Mouse (Mus musculus) lung, postnatal 25 days (tissue): ENCODE measurements around the gene Gm10972.
"Not testable (repeated sequence)": the region's sequence is repeated elsewhere in the genome, so short reads cannot be mapped to it uniquely, and the experiment has no call there.

Source experiments
- DNase-seq: peaks from one replicate; pipeline ENCODE4 v3.0.0; 2022; ENCODE audit warnings: low spot score

Gene Gm10972

DNA sequence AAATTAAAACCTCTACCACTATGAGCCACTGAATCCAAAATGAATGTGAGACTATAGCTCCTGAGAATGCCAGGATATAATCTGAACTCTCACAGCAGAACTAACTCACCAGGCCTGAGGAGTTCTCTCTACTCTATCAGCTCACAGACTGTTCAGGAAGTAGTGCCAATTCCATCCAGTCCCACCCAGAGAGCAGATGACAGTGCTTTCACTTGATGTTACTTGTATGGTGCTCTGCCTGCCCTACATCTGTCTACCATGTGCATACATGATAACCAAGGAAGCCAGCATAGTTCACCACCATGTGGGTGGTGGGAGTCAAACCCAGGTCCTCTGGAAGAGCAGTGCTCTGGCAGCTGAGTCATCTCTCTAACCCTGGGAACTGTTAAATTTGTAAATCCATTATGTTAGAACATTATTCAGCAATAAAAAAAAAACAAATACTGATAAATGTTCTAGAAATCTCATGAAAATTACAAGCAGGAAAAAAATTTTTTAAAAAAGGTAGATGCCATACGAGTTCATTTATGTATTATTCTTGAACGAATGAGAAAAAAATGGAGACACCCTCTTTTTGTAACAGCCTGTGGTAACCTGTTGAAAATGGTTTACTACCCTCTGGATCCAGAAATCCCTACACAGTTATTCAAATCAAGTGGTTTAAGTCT, at the start of gene Gm10972:
Gene Gm10972, plus strand, starts transcription at position 618 of the 668 bp plus-strand sequence.
- DNase-seq: not testable (repeated sequence)

DNA sequence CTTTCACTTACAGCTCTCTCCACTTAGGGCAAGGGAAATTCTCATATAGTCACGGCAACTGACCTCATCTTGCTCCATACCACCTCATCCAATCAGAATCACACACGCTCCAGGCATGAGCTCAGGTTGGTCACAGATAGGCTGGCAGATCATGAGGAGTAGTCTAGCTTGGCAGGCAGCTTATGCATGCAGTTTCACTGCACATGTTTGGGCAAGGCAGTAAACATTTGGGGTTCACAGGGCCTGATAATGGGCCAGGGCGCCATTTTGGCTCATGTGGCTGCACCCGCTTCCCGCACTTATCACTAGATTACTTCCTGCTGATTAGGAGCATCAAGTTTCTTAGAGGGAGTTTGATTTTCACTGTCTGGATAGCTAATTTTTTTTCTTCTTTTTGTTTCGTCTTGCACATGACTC, 47.0 kb upstream of the Gm10972 start:
- no peak for DNase-seq

DNA sequence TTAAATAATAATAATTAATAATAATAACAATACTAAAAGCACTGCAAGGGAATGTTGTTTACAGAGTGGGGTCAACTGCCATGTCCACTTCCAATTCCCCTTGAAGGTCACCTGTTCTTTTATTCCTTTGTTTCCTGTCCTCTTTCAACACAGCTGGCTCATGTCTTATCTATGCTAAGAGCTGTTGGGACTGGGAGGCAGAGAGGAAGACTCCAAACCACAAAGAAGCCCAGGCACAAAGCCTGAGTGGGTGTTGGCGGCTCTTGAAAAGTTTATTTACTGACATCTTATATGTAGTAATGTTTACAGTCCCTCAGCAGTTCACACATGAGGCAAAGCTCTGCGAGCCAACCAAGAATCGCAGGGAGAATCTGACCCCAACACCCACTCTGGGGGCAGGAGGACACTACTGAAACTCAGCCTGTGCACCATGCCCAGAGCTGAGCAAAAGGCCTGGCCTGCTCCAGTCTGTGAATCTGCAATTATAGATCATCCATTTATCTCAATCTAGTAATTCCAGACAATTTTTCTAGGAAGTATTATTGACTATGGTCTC, 45.6 kb upstream of the Gm10972 start:
- DNase-seq: no peak

DNA sequence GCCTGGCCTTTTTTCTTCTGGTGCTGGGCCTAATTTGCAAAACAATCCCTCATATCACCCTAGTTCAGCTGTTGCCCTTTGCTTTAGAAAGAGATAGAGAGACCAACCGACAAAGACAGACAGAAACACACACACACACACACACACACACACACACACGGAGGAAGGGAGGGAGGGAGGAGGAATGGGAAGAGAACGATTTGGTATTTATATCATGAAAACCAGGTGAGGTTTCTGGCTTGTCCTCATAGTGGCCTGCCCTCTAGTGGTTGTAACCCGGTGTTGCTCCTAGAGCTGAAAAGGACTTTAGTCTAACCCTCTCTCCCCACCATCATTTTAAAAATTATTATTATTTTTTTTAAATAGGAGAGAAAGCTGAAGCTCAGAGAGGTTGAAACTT, 41.0 kb upstream of the Gm10972 start:
- DNase-seq: peak; percentile 57

DNA sequence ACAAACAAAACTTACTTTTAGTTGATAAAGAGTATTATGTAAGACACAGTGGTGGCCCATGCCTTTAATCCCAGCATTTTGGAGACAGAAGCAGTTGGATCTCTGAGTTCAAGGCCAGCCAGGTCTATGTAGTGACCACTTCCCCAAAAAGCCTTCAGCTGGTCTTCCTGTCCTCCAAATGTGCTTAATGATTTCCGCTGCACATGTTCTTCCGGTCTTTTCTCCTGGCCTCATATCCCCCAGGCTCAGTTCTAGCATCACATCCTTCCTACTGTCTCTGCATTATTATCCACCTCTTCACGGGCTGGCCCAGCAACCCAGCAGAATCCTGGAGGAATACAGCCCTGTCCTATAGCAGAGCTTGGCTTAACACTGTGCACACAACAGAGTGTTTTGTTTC, 33.3 kb upstream of the Gm10972 start:
- DNase-seq: no peak

DNA sequence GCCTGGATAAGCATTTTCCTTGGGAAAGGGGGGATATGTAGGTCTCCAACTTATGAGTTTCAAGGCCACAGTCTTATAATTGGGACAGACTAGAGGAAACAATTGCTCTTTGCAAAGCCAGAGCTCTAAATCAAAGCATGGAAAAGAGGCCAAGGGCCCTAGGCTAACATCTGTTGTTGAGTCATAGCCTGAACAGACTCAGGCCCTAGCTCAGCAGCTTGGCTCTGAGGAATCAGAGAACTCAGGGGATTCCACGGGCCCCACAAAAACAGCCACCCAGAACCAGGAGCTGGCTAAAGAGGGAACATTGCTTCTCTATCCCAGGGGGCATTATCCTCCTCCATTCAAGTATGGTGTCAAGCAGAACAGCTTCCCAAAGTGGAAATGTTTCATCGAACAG, 32.3 kb upstream of the Gm10972 start:
- DNase-seq: no peak

DNA sequence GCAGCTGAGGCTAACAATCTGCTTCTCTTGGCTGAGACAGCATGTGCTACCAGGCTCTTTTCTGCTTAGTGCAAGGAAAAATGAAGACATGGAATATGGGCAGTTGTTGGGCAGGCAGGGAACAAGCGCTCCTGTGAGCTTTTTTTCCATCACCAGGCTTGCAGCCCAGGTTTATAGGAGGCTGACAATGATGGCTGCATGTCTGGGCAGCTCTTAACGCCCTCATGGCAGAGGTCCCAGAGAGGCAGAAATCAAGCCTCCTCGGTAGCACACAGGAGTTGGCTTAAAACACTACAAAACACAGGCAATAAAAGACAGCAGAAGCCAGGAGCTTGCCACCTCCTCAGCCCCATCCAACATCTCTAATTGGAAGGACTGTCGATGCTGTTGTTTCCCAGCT, 31.6 kb upstream of the Gm10972 start:
- DNase-seq: no peak

DNA sequence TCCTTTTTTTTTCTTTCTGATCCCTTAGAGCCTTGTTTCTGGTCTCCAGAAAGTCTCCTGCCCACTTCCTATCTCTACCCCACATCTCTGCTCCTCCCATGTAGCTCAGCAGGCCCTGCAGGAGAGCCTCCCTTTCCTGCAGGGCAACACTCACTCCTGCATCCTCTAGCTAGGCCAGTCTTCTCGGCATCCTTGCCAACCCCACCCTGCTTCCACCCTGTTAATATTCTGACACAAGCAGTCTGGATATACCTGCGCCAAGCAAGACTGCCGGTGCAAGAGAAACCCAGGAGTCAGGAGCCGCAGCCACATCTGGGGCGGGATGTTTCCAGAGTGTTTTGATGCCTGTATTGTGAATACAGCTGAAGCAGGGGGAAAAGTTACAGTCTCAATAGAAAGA, 31.1 kb upstream of the Gm10972 start:
- DNase-seq: no peak

DNA sequence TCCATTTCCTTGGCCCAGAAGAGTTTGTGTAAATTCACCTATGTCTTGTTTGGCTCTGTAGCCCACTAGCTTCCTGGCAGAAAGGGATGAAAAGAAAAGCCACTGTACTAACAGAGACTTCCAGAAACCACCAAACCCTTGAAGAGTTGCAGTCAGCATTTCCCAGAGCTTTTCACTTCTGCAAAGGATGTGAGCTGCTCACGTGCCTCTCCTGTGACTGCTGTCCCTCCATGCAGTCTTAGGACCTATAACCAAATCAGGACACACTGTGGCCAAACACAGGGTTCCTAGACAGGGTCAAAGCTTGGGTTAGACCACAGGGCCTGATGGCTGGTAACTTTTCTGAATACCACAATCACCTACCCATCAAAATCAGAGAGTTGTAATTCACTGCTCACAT, 30.6 kb upstream of the Gm10972 start:
- no peak for DNase-seq

DNA sequence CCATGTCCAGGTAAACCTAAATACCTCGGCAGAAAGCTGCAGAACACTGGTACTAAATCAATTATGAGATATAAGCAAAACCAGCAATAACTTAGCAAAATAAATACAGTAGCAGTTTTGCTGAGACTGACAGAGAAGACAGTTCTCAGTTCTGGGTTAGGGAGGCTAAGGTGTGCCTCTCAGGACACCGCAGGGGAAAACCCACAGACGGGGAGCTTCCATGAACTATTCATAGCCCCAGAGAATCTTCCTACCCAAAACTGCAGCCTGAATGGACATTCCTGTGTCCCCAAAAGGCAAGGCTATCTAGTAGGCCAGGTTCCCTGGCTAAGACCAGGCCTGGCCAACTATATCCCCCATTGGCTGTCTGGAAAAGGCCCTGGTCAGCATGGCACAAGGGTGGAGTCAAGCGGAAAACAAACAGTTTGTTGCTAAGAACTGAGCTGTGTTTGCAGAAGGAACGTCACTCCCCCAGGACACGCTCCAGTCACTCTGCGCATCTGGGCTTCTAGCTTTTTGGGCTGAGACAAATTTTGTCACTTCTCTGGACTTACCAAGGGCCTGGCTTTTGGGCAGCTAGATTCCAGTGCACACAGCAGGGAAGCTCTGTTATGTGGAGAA, 29.5 kb upstream of the Gm10972 start:
- DNase-seq: peak; percentile 51

DNA sequence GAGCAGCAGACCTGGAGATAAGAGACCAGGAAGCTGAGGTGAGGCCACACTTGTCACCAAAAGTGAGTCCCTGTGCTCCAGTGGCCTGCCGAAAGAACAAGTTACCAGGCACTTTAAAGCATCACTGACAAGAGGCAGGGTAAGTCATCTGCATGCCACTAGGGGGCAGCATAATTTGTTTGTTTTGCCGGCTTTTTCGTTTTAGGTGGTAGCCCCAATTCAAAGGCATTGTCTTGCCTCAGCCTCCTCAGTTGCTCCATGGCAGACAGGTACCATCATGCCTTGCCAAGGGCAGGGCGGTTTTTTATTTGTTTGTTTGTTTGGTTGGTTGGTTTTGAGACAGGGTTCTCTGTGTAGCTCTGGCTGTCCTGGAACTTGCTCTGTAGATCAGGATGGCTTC, 26.2 kb upstream of the Gm10972 start:
- peak; percentile 50 for DNase-seq

DNA sequence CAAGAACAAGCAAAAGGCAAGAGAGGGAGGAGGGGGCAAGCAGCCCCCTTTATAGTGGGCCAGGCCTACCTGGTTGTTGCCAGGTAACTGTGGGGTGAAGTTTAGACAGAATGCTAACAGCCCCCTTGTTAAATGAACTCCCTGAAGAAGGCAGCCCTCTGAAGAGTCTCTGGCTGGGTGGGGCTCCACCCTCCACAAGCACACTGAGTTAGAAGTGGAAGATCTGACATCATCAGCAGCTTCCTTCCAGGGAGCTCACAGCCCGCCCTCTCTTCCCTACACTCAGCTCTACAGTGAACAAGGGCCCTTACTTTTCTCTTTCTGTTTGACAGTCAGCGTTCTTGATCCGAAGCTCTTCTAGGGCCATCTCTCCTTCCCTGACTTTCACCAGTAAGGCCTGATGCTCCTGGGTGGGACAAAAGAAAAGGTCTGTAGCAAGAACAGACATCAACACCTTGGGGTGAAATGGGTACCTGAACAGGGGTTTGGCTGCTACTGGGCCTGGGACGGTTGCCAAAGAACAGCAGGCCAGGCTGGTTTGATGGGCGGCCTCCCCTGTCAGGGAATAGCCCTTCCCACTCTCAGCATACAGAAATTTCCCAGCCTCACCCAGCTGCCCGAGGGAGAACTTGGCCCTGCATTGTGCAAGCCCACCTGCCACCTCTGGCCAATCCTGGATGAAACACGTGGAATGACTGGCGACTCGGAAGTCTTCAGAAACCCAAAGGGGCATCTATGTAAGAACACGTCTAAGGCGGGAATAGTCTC, 21.0 kb upstream of the Gm10972 start:
- peak; percentile 74 for DNase-seq

DNA sequence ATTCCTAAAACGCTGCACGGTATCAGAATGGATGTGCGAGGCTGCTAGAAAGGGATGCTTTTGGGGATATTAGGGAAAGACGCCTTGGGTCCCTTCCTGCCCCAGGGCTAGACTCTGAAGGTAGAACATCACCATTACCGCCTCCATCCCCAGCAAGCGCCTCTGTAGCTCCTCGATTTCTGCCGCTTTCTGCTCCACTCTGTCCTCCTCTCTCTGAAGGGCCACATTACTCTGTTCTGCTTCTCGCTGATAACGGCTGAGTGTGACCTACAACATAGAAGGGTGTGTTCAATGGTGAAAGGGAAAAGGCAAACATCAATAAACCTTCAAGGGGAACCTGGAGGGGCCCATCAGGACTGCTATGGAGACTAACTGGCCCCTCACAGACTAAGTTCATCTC, 20.4 kb upstream of the Gm10972 start:
- no peak for DNase-seq

DNA sequence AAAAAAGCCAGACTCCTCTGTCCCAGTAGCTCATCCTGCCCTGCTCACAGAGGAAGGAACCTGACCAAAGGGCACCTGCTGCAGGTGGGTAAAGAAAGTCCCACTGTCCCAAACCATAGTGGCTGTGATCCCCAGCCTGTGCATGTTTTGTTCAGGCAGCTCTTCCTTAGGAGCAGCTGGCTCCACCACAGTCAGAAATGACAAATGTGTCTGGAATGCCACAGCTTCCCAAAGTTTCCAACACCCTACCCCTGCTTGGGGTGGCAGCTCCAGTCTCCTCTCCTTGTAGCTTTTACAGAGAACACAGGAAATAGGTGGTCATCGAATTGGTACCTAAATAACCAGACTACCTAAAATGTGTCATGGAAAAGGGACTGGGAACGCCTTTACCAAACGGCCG, 18.6 kb upstream of the Gm10972 start:
- no peak for DNase-seq

DNA sequence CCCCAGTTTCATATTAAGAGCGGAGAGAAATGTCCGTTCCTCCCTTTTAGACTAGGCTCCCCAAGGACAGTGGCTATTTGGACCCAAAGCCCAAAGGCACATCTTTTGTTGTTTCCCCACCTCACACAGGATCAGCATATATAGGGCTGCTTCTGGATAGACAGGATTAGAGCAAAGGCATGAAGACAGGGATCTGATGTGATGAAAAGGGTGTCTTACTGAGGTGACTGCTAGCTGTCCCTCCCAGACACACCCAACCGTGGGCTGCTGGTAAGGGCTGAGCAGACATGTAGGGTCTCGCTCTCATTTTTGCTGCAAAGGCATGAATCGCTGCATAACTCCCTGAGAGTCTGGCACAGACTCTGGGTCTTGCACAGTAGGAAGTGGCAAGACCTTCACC, 14.2 kb upstream of the Gm10972 start:
- no peak for DNase-seq

DNA sequence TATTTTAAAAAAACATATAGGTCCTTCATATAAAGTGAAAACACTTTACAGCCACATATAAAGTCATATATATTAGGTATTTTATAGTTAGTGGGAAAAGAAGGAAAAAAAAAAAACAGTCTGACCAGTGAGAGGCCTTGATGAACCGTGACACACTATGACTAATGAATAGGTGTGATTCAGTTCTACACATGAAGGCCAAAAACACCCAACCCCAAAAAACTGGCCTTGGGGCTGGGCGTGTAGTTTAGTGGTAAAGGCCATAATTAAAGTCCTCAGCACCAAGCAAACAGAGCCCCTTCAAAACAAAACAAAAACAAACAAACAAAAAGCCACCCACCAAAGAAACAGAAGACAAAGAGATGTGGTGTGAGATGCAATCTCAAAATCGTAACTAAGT, 13.0 kb upstream of the Gm10972 start:
- no peak for DNase-seq

DNA sequence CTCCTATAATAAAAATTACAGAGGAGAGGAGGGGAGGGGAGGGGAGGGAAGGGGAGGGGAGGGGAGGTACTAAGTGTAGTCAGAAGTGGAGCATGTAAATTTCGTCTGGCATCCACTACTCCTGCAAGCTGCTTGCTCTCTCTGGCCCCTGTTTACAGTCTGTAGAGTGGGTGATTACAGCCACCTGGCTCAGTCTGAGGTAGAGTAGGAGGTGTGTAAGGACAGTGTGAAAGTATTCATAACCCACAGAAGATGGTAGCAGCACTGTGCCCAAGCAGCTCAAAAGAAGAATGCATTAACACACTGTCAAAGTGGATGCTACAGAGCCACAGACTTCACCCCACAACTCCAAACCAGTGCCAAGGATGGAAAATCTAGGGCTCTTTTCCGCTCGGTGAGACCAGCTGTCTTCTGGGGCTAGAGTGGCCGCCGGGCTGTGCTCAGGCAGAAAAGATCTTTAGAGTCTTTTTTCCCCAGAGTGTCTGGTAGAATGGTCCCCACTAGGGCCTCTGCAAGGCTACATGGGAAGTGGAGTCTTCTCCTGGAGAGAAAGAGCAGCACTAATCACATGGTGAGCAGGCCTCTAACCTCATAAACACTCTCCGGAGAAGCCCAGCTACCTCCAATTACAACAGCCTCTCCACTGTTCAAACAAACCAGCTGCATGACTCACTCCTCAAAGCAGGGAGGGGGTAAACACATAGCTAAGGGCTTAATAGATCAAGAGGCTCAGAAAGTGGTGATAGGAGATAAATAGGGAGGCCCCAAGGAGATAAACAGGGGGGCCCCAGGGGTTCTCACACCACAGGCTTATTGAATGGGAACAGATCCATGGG, 6.1 kb downstream of the Gm10972 start:
- DNase-seq: peak; percentile 86

DNA sequence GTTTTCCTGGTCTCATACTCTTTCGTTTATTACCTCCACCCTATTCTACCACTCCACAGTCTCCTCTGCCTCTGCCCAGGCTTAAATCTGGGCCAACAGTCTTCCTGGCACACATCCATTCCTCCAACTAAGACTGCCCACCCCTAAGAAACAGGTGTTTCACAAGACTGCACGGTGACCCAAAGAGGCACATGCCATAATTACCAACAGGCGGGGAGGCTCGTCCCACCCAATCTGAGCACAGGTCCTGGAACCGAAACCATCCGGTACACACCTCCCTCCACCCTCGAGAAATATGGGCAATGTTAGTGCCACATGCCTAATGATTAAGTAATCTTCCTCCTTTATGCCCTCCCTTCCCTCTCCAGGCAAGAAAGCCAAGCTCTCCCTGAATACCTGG, 7.5 kb downstream of the Gm10972 start:
- DNase-seq: peak; percentile 90

DNA sequence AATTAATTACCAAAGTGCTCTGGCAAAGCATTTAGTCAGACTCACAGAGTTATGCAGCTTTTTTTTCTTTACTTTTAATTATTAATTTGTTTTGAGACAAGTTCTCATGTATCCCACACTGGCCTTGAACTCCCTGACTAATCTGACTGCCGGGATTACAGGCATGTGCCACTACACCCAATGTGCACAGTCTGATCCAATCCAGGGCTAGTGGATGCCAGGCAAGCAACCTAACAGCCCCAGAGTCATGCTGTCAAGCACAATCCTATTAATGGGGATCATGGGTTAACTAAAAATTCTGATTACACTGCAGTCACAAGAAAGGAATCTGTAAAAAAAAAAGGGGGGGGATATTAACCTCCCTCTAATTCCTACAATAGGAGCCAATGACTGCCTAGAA, 11.1 kb downstream of the Gm10972 start:
- DNase-seq: not testable (repeated sequence)

DNA sequence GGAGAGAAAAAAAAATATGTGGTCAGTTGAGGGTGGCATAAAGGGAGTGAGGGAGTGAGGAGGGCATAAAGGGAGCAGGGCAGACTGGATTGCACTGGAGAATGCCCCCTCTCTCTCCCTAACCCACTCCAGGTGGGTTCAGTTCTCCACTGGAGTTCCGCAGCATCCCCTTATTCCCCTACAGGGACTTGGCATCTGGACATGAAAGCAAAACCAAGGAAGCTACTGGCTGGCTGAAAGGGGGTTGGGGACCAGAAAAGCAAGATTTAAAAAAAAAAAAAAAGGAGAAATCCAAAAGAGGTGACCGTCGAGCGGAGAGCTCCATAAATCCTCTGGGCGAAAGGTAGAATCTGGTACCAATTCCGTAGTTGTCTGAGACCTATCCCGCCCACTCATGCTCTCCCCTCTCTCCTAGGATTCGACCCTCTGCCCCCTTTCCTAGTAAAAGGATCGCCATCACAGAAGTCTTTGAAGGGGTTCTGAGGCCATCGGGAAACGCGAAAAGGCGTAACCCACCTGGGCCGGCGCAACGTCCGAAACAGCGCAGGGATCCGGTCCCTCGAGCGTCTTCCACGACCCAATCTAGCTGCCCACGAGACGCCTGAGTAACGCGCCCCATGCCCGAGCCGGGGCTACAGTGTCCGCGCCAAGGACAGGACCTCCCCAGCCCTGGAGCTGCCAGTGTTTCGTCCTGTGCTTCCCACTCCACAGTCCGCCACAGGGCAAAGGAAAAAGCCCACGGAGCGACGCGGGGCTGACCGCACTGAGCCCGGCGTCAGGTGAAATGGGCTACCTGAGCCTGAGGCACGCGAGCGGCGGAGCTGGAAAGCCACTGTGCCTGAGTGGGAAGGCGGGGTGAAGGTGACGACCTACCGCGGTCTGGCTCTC, 15.2 kb downstream of the Gm10972 start:
- not testable (repeated sequence) for DNase-seq

DNA sequence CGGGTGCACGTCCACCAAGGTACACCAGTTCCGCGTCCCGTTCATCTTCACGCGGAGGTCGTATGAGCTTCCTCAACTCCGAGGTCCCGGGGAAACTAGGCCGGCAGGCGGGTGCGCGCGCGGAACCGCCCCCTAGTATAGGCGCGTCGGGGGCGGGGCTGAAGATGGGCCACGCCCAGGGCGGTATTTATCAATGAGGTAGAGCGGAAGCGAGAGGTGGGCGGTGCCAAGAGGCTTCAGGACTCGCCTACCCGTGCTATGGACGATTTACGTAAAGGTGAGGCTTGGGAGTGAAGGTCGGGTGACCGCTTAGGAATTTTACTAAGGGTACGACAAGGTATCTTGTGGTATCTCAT, 15.8 kb downstream of the Gm10972 start, which contains the start of gene Tuft1:
Gene Tuft1, minus strand, starts transcription at position 133 of the 356 bp plus-strand sequence.
- DNase-seq: peak; percentile 86
